Mouse (Mus musculus): ENCODE measurements at regions not wholly inside any gene's neighbourhood (a gene's known extent, or its start where the extent isn't known, plus 50 kb on each side); places are given as distances from the start of the nearest gene placed in this dataset.

GRCm38 (mm10) chr3:101749841-101750240 lies 98.9 kb downstream of the Mab21l3 start:
- DNase-seq (ENCODE audit: low spot score in 2 of 2) = no peak

DNA sequence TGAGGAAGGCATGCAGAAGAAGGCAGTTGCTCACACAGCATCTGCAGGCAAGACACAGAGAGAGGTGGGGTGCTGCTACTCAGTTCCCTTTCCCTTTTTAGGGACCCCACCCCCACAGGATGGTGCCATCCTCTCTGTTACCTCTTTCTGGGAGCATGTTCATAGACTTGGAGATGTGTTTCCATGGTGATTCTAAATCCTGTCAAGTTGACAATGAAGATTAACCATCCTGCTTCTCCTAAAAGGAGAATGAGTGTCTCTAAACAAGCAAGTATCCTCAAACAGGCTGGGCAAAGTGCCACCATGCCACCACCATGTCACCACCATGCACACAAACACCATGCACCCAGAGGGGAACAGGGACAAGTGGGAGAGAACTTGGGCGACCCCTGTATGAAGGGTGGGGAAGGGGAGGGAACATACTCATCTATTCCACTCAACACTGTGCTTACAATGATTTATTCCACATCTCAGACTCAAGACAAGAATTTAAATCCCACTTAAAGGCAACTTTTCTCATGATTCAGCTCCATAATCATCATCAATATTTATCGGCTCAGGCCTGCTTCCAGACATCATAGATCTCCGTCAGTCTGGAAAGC lies 99.6 kb downstream of the Mab21l3 start:
- peak; percentile 14 to 30 for DNase-seq (ENCODE audit: low spot score in 2 of 2)

DNA sequence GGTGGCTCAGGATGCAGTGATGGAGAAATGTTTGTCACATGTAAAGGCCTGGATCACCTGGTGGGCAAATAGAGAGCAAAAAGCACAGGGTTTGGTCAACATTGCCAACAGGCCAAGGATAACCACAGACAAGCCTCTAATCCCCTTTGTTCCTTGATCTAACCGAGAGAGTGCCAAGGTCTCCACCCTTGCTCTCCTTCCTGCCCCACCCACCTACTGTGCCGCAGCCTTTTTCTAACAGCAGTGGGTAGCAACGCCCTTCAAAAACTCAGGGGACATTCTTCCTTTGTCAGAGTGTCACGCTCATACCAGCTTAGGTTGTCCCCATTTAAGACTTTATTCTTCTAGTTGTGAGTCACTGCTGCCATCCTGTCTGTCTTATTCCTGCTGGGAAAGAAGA lies 100.6 kb downstream of the Mab21l3 start:
- DNase-seq (ENCODE audit: low spot score in 2 of 2) = no peak

GRCm38 (mm10) chr3:101740906-101741305 lies 107.9 kb downstream of the Mab21l3 start:
- DNase-seq (ENCODE audit: low spot score in 2 of 2) = no peak

GRCm38 (mm10) chr3:101737197-101737596 lies 111.6 kb downstream of the Mab21l3 start:
- DNase-seq (ENCODE audit: low spot score in 2 of 2) = no peak

GRCm38 (mm10) chr3:101729044-101729443 lies 119.7 kb downstream of the Mab21l3 start:
- DNase-seq (ENCODE audit: low spot score in 2 of 2) = no peak

- no peak for DNase-seq (ENCODE audit: low spot score in 2 of 2)
Observed at GRCm38 (mm10) chr3:101722926-101723325, 118.4 kb upstream of the Atp1a1 start.

DNA sequence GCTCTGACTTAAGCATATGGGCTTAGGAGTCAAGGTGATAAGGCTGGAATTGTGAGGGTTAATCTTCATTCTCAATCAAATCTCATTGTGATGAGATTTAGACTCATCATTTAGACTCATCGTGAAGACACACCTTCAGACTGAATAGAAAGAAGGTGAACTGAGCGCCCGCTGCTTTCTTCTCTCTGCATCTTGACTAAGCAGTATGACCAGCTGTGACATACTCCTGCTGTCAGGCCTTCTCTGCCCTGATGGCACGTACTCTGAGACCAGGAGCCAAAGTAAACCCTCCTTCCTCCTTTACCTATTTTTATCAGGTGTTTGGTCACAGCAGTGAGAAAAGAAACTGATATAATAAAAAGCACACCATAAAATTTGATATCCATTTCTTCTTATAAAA lies 117.5 kb upstream of the Atp1a1 start:
- no peak for DNase-seq (ENCODE audit: low spot score in 2 of 2)

DNA sequence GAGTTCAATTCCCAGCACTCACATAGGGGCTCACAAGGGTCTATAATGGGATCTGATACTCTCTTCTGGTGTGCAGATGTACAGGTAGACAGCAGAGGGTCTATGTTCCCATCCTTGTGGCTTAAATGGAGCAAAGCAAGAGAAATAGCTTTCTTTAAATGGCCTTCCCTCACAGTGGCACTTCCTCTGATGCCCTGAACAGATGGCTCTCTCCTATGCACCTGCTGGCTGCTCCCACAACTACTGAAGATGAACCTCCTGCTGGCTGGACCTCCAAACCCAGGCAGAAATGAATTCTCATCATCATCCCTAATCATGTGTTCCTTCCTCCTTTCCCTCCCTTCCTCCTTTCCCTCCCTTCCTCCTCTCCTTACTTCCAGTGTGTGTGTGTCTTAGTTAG lies 110.9 kb upstream of the Atp1a1 start:
- DNase-seq (ENCODE audit: low spot score in 2 of 2) = no peak

GRCm38 (mm10) chr3:101714810-101715209 lies 110.3 kb upstream of the Atp1a1 start:
- DNase-seq (ENCODE audit: low spot score in 2 of 2) = no peak

DNA sequence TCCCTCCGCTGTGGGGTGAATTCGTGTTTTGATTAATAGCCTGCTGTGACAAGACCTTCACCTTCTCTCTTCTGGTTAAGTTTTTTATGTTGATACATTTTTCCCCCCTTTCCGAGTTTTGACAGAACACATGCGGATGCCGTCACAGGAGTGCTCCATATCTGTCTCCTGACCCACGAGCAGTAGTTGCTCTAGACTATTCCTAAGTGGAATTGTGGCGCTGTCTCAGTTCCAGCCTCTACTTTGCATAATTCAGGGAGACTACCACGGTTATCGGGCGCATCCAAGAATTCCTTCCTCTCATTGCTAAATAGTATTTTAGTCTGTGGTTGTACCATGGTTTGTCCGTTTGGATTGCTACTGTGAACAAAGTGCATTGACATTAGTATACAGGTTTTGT lies 109.2 kb upstream of the Atp1a1 start:
- no peak for DNase-seq (ENCODE audit: low spot score in 2 of 2)

GRCm38 (mm10) chr3:101713138-101713638 lies 108.7 kb upstream of the Atp1a1 start:
- DNase-seq (ENCODE audit: low spot score in 2 of 2) = peak in 1 of 2 experiments; percentile 18

DNA sequence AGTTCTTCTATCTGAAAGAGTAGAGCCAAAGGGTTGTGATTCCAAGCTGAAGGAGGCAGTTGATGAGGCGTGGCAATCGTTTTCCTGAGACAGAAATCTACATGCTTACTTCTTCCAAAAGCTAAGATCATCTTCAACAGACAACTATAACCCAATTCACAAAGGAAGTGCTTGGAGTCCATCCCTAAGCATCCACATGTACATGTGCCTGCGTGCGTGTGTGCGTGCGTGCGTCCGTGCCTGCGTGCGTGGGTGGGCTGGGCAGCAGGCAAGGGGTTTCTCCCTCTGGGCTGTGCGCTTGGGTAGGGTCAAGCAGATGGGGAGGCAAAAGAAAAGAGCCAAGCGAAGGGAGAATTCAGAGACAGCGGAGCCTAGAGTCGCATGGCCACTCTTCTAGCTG lies 108.2 kb upstream of the Atp1a1 start:
- no peak for DNase-seq (ENCODE audit: low spot score in 2 of 2)

DNA sequence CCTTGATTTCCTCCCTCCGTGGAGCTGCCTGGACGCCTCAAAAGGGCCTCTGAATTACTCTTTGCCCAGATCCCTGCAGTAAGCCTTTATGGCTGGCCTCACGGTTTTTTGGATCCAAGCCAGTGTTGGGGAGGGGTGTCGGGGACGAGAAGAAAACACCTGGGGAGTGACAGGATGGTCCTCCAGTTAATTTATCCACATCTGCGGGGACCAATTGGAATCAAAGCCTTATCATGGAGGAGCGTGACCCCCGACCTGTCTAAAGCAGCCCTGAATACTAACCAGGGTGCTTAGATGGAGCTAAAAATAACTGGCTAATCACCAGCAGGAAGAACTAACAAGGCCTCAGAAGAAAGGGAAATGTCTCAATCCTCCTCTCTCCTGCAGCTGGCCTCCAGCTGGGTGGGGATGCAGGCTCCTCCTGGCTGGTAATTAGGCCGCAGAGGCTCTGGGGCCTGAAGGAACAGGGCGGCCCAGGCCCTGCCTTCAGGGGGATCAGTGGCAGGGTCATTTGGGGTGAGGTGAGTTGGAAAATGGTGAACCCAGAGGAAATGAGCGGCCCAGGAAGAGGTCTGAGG lies 107.2 kb upstream of the Atp1a1 start:
- no peak for DNase-seq (ENCODE audit: low spot score in 2 of 2)

GRCm38 (mm10) chr3:101709379-101709970 lies 105.0 kb upstream of the Atp1a1 start:
- DNase-seq (ENCODE audit: low spot score in 2 of 2) = no peak

DNA sequence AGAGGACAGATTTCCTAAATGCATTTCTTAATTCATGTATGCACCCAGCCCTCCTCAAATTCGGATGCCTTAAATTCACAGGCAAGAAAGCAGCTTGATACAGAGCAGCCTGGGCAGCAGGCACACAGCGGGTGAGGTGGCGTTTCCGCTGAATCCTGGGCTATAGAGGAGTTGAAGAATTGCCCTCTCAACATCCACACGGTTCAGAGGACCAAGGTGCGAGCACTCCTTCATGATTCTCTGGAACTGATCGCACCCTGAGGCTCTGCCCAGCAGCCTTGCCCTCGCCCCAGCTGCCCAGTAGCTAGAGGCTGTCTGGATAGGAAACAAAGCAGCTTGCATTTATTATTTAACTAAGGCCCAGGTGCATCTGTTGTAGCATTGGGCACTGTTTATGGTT lies 104.3 kb upstream of the Atp1a1 start:
- DNase-seq (ENCODE audit: low spot score in 2 of 2) = no peak

DNA sequence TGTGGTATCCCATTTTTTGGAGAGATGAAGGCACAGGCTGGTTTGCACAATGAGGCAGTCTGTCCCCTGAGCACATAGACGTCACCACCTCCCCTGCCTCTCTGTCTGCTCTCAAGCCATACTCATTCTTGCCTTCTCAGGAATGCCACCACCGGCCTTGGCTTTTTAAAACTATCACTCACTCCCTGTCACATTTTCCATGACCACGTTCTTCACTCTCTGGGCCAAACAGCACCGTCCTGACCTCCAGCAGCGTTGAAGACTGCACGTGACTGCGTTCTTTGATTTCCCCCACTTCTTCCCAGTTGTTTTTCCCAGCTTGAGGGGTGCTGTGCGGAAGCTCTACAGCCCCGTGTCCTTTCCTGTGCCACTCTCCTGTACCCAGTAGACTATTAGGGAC lies 100.4 kb upstream of the Atp1a1 start:
- no peak for DNase-seq (ENCODE audit: low spot score in 2 of 2)

DNA sequence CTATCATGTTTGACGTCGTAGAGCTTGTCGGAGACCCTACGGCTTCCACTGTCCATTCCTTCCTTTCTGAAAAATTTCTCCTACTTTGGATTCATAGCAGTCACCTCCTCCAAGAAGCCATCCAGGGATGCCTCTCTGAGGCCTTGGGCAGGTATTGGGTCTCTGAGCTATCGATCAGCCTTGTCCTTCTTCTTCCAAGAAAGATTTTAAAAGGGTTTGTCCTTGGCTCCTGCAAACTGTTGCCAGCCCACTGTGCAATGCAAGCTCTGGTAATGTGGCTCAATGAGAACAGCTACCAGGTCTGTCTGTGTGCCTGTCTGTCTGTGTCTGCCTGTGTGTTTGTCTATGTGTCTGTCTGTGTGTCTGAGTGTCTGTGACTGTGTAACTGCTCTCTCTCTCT lies 99.8 kb upstream of the Atp1a1 start:
- no peak for DNase-seq (ENCODE audit: low spot score in 2 of 2)

- no peak for DNase-seq (ENCODE audit: low spot score in 2 of 2)
Observed at GRCm38 (mm10) chr3:101701763-101702173, 97.3 kb upstream of the Atp1a1 start.

GRCm38 (mm10) chr3:101700974-101701610 lies 96.6 kb upstream of the Atp1a1 start:
- no peak for DNase-seq (ENCODE audit: low spot score in 2 of 2)

GRCm38 (mm10) chr3:101699929-101700681 lies 95.6 kb upstream of the Atp1a1 start:
- no peak for DNase-seq (ENCODE audit: low spot score in 2 of 2)

DNA sequence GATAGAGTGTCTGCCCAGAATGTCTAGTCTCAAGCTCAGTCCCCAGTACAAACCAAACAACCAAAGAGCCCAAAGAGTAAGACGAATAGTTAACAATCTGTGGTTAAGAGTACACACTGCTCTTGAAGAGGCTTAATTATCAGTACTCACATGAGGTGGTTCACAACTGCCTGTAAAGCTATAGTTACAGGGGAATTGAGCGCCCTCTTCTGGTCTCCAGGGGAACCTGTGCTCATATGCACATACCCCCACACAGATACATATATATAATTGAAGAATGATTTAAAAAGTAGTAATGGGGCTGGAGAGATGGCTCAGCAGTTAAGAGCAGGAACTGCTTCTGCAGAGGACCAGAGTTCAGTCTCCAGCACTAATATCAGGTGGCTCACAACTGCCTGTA lies 92.3 kb upstream of the Atp1a1 start:
- no peak for DNase-seq (ENCODE audit: low spot score in 2 of 2)

All from layer of hippocampus, adult 18-20 months (tissue).